Mouse (Mus musculus): ENCODE results near the gene Hibadh. TPM values are rescaled to one million over a fixed set of nuclear protein-coding genes. Genes with fewer than 3 reads are reported as not detected.

The Hibadh gene
- polyA plus RNA-seq, 1 experiment from 2014 or later = 116 TPM

DNA sequence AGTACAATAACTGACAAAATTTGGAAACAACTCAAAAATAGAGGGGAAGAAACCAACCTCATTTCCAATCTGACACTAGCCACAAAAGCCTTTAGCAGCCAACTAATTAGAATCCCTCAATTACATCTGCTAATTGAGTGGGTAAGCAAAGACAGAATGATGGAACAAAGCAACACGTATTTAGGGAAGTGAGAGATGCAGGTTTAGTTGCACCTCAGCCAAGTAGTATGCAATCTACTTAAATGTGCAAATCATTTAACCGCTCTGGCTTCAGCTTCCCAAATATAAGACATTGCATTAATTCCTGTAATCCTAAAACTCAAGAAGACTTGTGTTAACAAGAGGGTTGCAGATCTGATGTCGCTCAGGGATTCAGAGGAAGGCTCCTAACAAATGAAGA, 16.4 kb downstream of the Hibadh start:
- H3K27ac ChIP-seq (ENCODE audit: low read length) = no peak overlapping the region
- H3K4me2 ChIP-seq (ENCODE audit: low read depth, low read length) = no peak overlapping the region
- H3K9ac ChIP-seq (ENCODE audit: low read length) = no peak overlapping the region
- H3K27me3 ChIP-seq (ENCODE audit: control insufficient read depth, insufficient read depth, low read length) = no peaks in the 10 kb centered on the region
- peaks cover 13% of the 10 kb centered on the region for H3K4me1 ChIP-seq (ENCODE audit: control insufficient read depth, insufficient read depth, low read length)
- no peaks in the 10 kb centered on the region for H3K9me3 ChIP-seq (replicated peaks; ENCODE audit: control insufficient read depth, low read length)
- no peak overlapping the region for H3K4me3 ChIP-seq (replicated peaks; ENCODE audit: low read length)
- WGBS = 91% methylated on average over 3 of the region's 3 CpGs
- ATAC-seq (ENCODE audit: insufficient read depth, low FRiP score) = no peak
- peaks cover 4% of the 10 kb centered on the region; the same call in 1 of the 2 replicates for H3K36me3 ChIP-seq (ENCODE audit: control insufficient read depth, insufficient read depth, low read length)

DNA sequence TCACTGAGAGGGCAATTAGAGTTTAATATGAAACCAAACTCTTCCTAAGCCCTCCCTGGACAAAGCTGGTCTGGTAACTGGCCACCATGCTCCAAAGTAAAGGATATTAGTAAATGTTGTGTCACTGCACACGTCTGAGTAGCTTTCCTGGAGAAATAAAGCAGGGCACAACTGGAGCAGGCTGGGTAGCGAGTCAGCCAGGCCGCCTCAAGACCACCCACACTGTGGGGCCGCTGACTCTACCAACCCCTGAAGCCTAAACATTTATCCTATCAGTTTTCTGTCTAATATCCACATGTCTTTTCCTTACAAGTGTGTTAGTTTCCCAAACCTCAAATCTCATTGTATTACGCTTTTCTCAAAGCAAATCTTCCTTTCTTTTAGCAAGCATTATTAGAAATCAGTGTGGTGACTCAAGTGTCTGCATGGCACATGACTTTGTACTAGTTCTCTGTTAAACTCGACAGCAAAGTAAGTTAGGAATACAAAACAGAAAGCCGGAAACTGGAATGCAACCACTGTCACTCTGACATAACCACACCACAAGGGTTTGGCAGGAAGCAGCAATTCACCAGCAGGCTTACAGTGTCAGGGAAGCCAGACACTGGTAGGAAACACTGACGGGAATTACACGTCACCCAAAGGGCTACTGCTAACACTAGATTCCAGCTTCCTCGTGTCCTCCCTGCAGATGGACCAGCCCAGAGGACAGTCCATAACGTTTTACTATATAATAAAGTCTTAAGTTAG, 18.3 kb downstream of the Hibadh start:
- no peak for ATAC-seq (ENCODE audit: insufficient read depth, low FRiP score)
- H3K27ac ChIP-seq (ENCODE audit: low read length) = no peak overlapping the region; the same call in 1 of the 2 replicates
- H3K27me3 ChIP-seq (ENCODE audit: control insufficient read depth, insufficient read depth, low read length) = no peaks in the 10 kb centered on the region
- no peaks in the 10 kb centered on the region for H3K9me3 ChIP-seq (replicated peaks; ENCODE audit: control insufficient read depth, low read length)
- peaks cover 13% of the 10 kb centered on the region for H3K4me1 ChIP-seq (ENCODE audit: control insufficient read depth, insufficient read depth, low read length)
- H3K36me3 ChIP-seq (ENCODE audit: control insufficient read depth, insufficient read depth, low read length) = peaks cover 4% of the 10 kb centered on the region; the same call in 1 of the 2 replicates
- H3K9ac ChIP-seq (ENCODE audit: low read length) = no peak overlapping the region
- WGBS = 45% methylated on average over 11 of the region's 11 CpGs
- H3K4me2 ChIP-seq (ENCODE audit: low read depth, low read length) = 0 out of 2 replicates have a peak overlapping the region, but pooled peaks have one; percentile 13
- H3K4me3 ChIP-seq (replicated peaks; ENCODE audit: low read length) = no peak overlapping the region

DNA sequence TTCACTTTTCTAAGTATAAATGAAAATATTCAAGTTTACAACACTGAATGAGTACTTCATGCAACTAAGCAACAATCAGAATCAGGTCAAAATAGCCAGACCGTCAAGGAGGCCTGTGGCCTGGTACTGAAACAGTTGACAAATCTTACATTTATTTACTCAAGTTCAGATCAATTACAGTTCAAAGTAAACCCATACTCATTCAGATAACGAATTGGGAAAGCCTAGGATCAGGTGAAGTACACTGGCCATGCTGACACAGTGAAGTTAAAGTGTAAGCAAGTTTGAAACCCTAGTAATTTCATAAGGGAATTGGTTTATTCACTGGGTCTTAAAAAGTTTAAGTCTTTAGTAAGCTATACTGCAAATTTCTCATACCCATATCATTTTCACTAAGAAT, 20.1 kb downstream of the Hibadh start:
- Histone ChIP-seq H3K4me3 (replicated peaks; ENCODE audit: low read length) (no peak overlapping the region), H3K9ac (ENCODE audit: low read length) (no peak overlapping the region), H3K4me2 (ENCODE audit: low read depth, low read length) (no peak overlapping the region), H3K9me3 (replicated peaks; ENCODE audit: control insufficient read depth, low read length) (no peaks in the 10 kb centered on the region), H3K27me3 (ENCODE audit: control insufficient read depth, insufficient read depth, low read length) (no peaks in the 10 kb centered on the region), H3K36me3 (ENCODE audit: control insufficient read depth, insufficient read depth, low read length) (no peaks in the 10 kb centered on the region; the same call in 1 of the 2 replicates), H3K4me1 (ENCODE audit: control insufficient read depth, insufficient read depth, low read length) (peaks cover 13% of the 10 kb centered on the region), H3K27ac (ENCODE audit: low read length) (no peak overlapping the region)
- WGBS = 45% methylated on average over 2 of the region's 2 CpGs
- ATAC-seq (ENCODE audit: insufficient read depth, low FRiP score) = no peak

DNA sequence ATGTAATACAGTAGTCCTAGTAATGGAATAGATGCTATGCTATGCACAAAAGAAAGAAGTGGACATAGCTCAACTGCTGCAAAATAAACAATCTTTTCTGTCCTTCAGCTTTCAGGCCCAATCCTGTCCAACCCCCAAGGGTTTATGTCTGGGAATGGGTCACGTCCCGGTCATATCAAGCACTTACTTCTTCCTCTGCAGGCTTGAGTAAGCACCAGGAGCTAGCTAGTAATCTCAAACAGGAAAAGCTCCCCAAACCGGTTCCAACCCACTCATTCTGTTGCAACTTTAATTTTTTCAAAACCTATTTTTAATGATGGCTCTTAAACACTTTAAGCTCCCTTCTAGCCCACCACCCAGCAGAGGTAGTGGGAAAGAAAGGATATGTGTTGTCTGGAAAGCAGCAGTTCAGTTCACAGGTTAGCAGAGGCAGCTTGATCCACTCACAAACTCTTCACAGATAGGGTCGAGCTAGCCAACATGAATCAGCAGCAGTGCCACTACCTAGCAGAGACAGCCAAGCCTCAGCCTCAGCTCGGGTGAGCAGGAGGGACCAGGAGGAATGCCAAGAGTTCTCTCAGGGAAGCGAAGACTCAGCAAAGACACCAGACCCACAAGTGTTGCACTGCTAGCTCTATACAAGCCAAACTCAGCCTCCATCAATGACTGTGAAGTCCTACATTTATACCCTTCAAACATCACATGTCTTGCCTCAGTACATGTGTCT, 30.4 kb downstream of the Hibadh start:
- Histone ChIP-seq H3K27ac (ENCODE audit: low read length) (peak overlapping the region; percentile 93), H3K9me3 (replicated peaks; ENCODE audit: control insufficient read depth, low read length) (no peaks in the 10 kb centered on the region), H3K36me3 (ENCODE audit: control insufficient read depth, insufficient read depth, low read length) (no peaks in the 10 kb centered on the region), H3K4me1 (ENCODE audit: control insufficient read depth, insufficient read depth, low read length) (peaks cover 8% of the 10 kb centered on the region; the same call in 1 of the 2 replicates), H3K27me3 (ENCODE audit: control insufficient read depth, insufficient read depth, low read length) (no peaks in the 10 kb centered on the region), H3K4me3 (replicated peaks; ENCODE audit: low read length) (no peak overlapping the region), H3K9ac (ENCODE audit: low read length) (no peak overlapping the region; the same call in 1 of the 2 replicates), H3K4me2 (ENCODE audit: low read depth, low read length) (peak overlapping the region; percentile 22; the same call in 1 of the 2 replicates)
- ATAC-seq (ENCODE audit: insufficient read depth, low FRiP score) = peak; percentile 87
- WGBS = 43% methylated on average over 6 of the region's 6 CpGs

DNA sequence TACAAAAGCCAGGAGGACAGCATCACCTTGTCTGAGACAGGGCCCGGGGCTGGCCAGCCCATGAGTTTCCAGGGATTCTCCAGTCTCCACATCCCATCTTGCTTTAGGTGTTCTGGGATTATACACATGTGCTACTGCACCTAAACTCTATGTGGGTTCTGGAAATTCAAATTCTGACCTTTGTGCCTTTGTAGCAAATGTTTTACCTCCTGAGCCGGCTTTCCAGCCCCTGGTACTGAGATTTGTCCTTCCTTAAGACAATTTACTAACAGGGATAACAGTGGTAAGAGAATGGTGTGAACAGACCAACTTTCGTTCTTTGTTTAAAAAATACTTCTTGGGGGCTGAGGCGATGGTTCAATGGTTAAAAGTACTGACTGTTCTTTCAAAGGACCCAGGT, 32.1 kb downstream of the Hibadh start:
- WGBS = 79% methylated on average over 4 of the region's 4 CpGs
- no peak overlapping the region for H3K27ac ChIP-seq (ENCODE audit: low read length)

DNA sequence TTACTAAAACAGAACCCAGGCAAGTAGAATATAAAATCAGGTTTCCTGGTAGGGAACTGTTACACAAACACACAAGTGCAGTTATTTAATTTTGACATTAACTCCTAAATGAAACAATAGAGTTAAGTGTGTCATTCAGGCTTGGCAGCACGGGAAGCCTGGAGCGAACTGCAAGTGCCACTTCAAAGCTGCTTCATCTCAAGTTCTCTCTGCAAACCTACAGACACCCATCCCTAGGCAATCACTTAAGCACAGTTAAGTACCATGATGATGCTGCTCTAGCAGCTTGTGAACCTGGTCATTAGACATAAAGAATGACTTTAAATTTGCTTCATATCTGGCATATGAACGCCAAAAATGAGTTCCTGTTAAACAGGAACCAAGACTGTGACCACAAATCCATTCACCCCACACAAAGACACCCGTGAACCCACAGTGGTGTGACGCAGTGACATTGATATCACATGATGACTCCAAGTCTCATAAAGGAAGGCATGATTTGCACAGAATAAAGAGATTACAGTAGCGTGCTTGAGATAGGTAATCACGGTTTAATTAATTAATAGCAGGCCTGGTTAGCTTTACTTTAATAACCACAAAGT, 33.3 kb downstream of the Hibadh start:
- no peak for ATAC-seq (ENCODE audit: insufficient read depth, low FRiP score)
- no peaks in the 10 kb centered on the region for H3K9me3 ChIP-seq (replicated peaks; ENCODE audit: control insufficient read depth, low read length)
- H3K9ac ChIP-seq (ENCODE audit: low read length) = no peak overlapping the region
- no peak overlapping the region for H3K4me2 ChIP-seq (ENCODE audit: low read depth, low read length)
- no peaks in the 10 kb centered on the region for H3K27me3 ChIP-seq (ENCODE audit: control insufficient read depth, insufficient read depth, low read length)
- H3K36me3 ChIP-seq (ENCODE audit: control insufficient read depth, insufficient read depth, low read length) = no peaks in the 10 kb centered on the region
- 78% methylated on average over 7 of the region's 7 CpGs for WGBS
- H3K4me1 ChIP-seq (ENCODE audit: control insufficient read depth, insufficient read depth, low read length) = peaks cover 14% of the 10 kb centered on the region
- no peak overlapping the region for H3K27ac ChIP-seq (ENCODE audit: low read length)
- H3K4me3 ChIP-seq (replicated peaks; ENCODE audit: low read length) = no peak overlapping the region

More for the DNA sequence above, 32.1 kb downstream of the Hibadh start:
- Histone ChIP-seq H3K9me3 (replicated peaks; ENCODE audit: control insufficient read depth, low read length) (no peaks in the 10 kb centered on the region), H3K36me3 (ENCODE audit: control insufficient read depth, insufficient read depth, low read length) (no peaks in the 10 kb centered on the region), H3K4me2 (ENCODE audit: low read depth, low read length) (no peak overlapping the region), H3K9ac (ENCODE audit: low read length) (no peak overlapping the region), H3K4me3 (replicated peaks; ENCODE audit: low read length) (no peak overlapping the region), H3K4me1 (ENCODE audit: control insufficient read depth, insufficient read depth, low read length) (peaks cover 11% of the 10 kb centered on the region), H3K27me3 (ENCODE audit: control insufficient read depth, insufficient read depth, low read length) (no peaks in the 10 kb centered on the region)
- ATAC-seq (ENCODE audit: insufficient read depth, low FRiP score) = no peak

DNA sequence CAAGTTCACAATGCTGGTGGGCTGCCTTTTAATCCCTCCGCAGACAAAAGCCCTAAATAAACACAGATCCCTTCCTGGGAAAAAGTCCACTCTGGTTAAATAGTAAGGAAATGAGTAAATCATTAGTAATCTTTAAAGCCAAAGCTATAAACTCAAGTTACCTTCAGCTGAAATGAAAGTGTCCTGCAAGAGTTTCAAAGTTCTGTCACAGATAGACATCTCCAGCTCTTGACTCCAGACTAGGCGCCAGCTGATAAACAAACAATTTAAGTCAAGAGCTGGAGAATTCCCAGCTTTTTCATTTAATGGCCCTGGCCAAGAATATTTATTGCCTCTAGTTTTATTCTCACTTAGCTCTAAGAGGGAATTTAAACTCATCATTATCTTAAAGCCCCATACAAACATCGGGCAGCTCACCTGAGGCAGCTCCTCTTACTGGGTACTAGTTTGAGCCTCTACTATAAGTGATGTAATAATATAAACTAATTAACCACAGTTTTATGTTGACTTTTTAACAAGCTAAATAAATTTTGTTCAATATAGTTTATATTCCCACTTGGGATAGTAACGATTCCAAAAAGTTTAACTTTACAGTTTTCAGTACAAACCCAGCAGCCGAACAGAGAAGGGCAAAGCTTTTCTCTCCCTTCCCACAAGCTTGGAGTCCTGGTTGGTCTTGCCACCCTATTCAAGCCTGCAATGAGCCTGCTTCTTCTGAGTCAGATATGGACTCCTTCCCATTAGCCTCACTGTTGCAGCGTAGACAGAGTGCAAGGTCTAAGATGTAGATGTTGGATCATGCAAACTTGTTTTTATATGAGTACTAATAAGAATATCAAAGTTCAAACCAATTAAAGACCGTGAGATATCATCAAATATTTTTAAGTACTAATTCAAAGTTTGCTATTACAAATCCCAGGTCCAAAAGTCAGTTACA, 38.2 kb downstream of the Hibadh start:
- Histone ChIP-seq H3K4me3 (replicated peaks; ENCODE audit: low read length) (no peak overlapping the region), H3K27ac (ENCODE audit: low read length) (no peak overlapping the region), H3K9me3 (replicated peaks; ENCODE audit: control insufficient read depth, low read length) (no peaks in the 10 kb centered on the region), H3K36me3 (ENCODE audit: control insufficient read depth, insufficient read depth, low read length) (no peaks in the 10 kb centered on the region), H3K9ac (ENCODE audit: low read length) (no peak overlapping the region), H3K27me3 (ENCODE audit: control insufficient read depth, insufficient read depth, low read length) (no peaks in the 10 kb centered on the region), H3K4me1 (ENCODE audit: control insufficient read depth, insufficient read depth, low read length) (peaks cover 7% of the 10 kb centered on the region), H3K4me2 (ENCODE audit: low read depth, low read length) (no peak overlapping the region)
- no peak for ATAC-seq (ENCODE audit: insufficient read depth, low FRiP score)
- WGBS = 57% methylated on average over 7 of the region's 7 CpGs

DNA sequence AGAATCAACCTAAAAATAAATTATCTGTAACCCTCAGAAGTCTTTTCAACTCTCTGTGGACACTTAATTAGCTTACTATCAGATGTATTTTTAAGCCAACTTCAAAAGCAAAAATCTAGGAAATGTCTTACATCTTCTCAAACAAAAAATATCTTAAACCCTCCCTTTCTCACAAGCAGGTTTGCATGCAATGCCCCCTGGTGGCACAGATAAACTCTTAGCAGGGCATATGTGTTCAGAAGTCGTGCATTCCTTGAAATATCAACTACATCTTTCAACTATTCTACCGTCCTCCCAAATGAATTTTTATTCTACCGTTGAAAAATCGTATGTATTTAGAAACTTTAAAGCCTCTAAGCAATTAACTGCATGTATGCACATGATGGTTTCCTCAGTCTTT, 39.1 kb downstream of the Hibadh start:
- no peaks in the 10 kb centered on the region for H3K27me3 ChIP-seq (ENCODE audit: control insufficient read depth, insufficient read depth, low read length)
- WGBS = 24% methylated on average over 4 of the region's 4 CpGs
- H3K4me1 ChIP-seq (ENCODE audit: control insufficient read depth, insufficient read depth, low read length) = peaks cover 7% of the 10 kb centered on the region
- H3K4me3 ChIP-seq (replicated peaks; ENCODE audit: low read length) = no peak overlapping the region
- H3K36me3 ChIP-seq (ENCODE audit: control insufficient read depth, insufficient read depth, low read length) = no peaks in the 10 kb centered on the region
- no peaks in the 10 kb centered on the region for H3K9me3 ChIP-seq (replicated peaks; ENCODE audit: control insufficient read depth, low read length)
- no peak for ATAC-seq (ENCODE audit: insufficient read depth, low FRiP score)
- no peak overlapping the region for H3K9ac ChIP-seq (ENCODE audit: low read length)
- no peak overlapping the region for H3K4me2 ChIP-seq (ENCODE audit: low read depth, low read length)
- no peak overlapping the region for H3K27ac ChIP-seq (ENCODE audit: low read length)
